29 mouse cellular contexts compared by ENCODE assay signal in genomic region chr10:45210201-45210600, GRCm38 (mm10). TPM values are rescaled to one million over a fixed set of nuclear protein-coding genes. Genes with fewer than 3 reads are reported as not detected.
DNase-seq lines count a peak whose midpoint lies in the region; ATAC-seq and TF ChIP-seq lines count a peak whose summit lies in the region.
"Had no signal": no experiment of that assay in that cellular context is flagged by ENCODE, and none has a peak within 500 bp of the region (broad histone marks: within the 10 kb centered on the region; RNA-seq: fewer than 3 reads in every experiment).

No protein-coding gene starts in this region.

- H3K27ac ChIP-seq in heart, postnatal 0 days (ENCODE audit: low read depth), result peak overlapping the region; percentile 22
- H3K27ac ChIP-seq: heart, embryonic 15.5 days; limb, embryonic 10.5 days; limb, embryonic 15.5 days; midbrain, embryonic 12.5 days; neural tube, embryonic 12.5 days had no signal

- no peak for ATAC-seq in heart, postnatal 0 days (ENCODE audit: insufficient read depth, low read depth)
- ATAC-seq: activated CD4-positive, CD25-positive, alpha-beta regulatory T cell, adult 4 months; forebrain, embryonic 16.5 days; hindbrain, embryonic 16.5 days had no signal

- no peak overlapping the region for H3K4me2 ChIP-seq in heart, postnatal 0 days (ENCODE audit: low read depth, low read length)
- H3K4me2 ChIP-seq: heart, embryonic 15.5 days; limb, embryonic 15.5 days; midbrain, embryonic 12.5 days; neural tube, embryonic 12.5 days had no signal

- TF ChIP-seq EP300 in heart, postnatal 0 days (IDR thresholded peaks at IDR 0.05; ENCODE audit: low read depth), result no peak

- intact Hi-C loops in gastrocnemius, postnatal 36 days (cut with DNase I), result no loop called here
- intact Hi-C loops in heart, postnatal 14 days (cut with DNase I), result no loop called here

- H3K36me3 ChIP-seq in heart, postnatal 0 days (replicated peaks; ENCODE audit: control insufficient read depth, insufficient read depth, low read length), result no peaks in the 10 kb centered on the region
- H3K36me3 ChIP-seq: heart, embryonic 15.5 days; limb, embryonic 10.5 days; limb, embryonic 15.5 days; midbrain, embryonic 12.5 days; neural tube, embryonic 12.5 days had no signal

- no peak overlapping the region for H3K4me3 ChIP-seq in heart, postnatal 0 days (ENCODE audit: low read depth, low read length)
- H3K4me3 ChIP-seq: erythroblast, embryonic 14.5 days; heart, embryonic 15.5 days; limb, embryonic 10.5 days; limb, embryonic 15.5 days; megakaryocyte, embryonic 14.5 days; midbrain, embryonic 12.5 days; myocyte; neural tube, embryonic 12.5 days had no signal

- TF ChIP-seq CTCF in heart, postnatal 0 days (IDR thresholded peaks at IDR 0.05; ENCODE audit: low read depth), result no peak

- no peaks in the 10 kb centered on the region for H3K4me1 ChIP-seq in heart, postnatal 0 days (ENCODE audit: control insufficient read depth, insufficient read depth)
- H3K4me1 ChIP-seq: limb, embryonic 10.5 days; limb, embryonic 15.5 days; midbrain, embryonic 12.5 days; neural tube, embryonic 12.5 days had no signal

- H3K9ac ChIP-seq in heart, postnatal 0 days (replicated peaks; ENCODE audit: low read depth, low read length), result no peak overlapping the region
- H3K9ac ChIP-seq: heart, embryonic 15.5 days; limb, embryonic 15.5 days; midbrain, embryonic 12.5 days; neural tube, embryonic 12.5 days had no signal

- DNase-seq in gastrocnemius, postnatal 10 days, result peak; percentile 15
- no peak for DNase-seq in gastrocnemius, postnatal 36 days
- no peak for DNase-seq in heart, postnatal 0 days (ENCODE audit: low spot score)
- DNase-seq in heart, postnatal 4 days, result no peak
- peak; percentile 4 for DNase-seq in brain, adult 2 months (ENCODE audit: low read depth, low spot score)
- DNase-seq in heart, postnatal 14 days, result peak; percentile 15 to 33
- DNase-seq in thymus, postnatal 10 days (ENCODE audit: low spot score in 2 of 2), result no peak
- DNase-seq: adrenal gland, adult 8-10 months; B cell, adult 2 months; cerebellum, adult 11-12 months; cerebellum, adult 9-11 months; kidney, adult 2 months; kidney, postnatal 10 days; layer of hippocampus, postnatal 36 days; lung, postnatal 36 days; right cerebral cortex, adult 18-20 months; spleen, adult 18-20 months; thymus, postnatal 25 days had no signal

- no peaks in the 10 kb centered on the region for H3K27me3 ChIP-seq in heart, postnatal 0 days (ENCODE audit: control insufficient read depth, insufficient read depth, low read length)
- H3K27me3 ChIP-seq: heart, embryonic 15.5 days; limb, embryonic 15.5 days; megakaryocyte, embryonic 14.5 days; midbrain, embryonic 12.5 days; neural tube, embryonic 12.5 days had no signal

- peaks cover 6% of the 10 kb centered on the region; the same call in 1 of the 2 replicates for H3K9me3 ChIP-seq in heart, postnatal 0 days (replicated peaks; ENCODE audit: control insufficient read depth, low read length)
- H3K9me3 ChIP-seq: heart, embryonic 15.5 days; limb, embryonic 10.5 days; limb, embryonic 15.5 days; midbrain, embryonic 12.5 days; neural tube, embryonic 12.5 days had no signal

RNA-seq across cellular contexts. Expression of gene Popdc3, which starts 32.3 kb away (rescaled TPM):
- total RNA-seq in gastrocnemius, postnatal 10 days (2021), result 10 to 100 TPM; 41.4 to 47.4 TPM
- total RNA-seq in gastrocnemius, postnatal 36 days (2021), result 10 to 100 TPM; 39.0 to 40.1 TPM
- 69.2 and 71.9 TPM in 2 replicates for total RNA-seq in heart, postnatal 0 days (2014; rRNA removed; ENCODE audit: low replicate concordance)
- polyA plus RNA-seq in heart, postnatal 0 days (2015; fragmentation: Nextera tagmentation; extraction: Ambion mirVana), result 41.8 and 50.6 TPM in 2 replicates
- 10 to 100 TPM; 35.3 to 39.5 TPM for total RNA-seq in heart, postnatal 4 days (2021)
- total RNA-seq in heart, postnatal 14 days (2021), result 10 to 100 TPM; 17.9 to 18.0 TPM
- polyA plus RNA-seq: activated CD4-positive, CD25-positive, alpha-beta regulatory T cell, adult 4 months; erythroblast, embryonic 14.5 days; midbrain, embryonic 12.5 days had no signal

Comparison
In these comparisons a context has a peak if more than half of its experiments do, and no peak if none do; other contexts are left out.
1. DNase-seq: peak in gastrocnemius, postnatal 10 days (single experiment), brain, adult 2 months (single experiment) and heart, postnatal 14 days (2 of 2); none in gastrocnemius, postnatal 36 days (0 of 2), heart, postnatal 0 days (single experiment), heart, postnatal 4 days (single experiment) and thymus, postnatal 10 days (0 of 2).